Mouse (Mus musculus) lung, postnatal 0 days (tissue): Measurements from ENCODE around the gene Mpz. TPM values are rescaled to one million over a fixed set of nuclear protein-coding genes. Genes with fewer than 3 reads are reported as not detected.

ENCODE experiments used
- ATAC-seq: fragments of 200-750 bp; cut with Nextera tagmentation; 2 replicates; pipeline ENCODE4 v1.8.0; 2017; ENCODE audit warnings: moderate library complexity
- DNase-seq: peaks from one replicate; pipeline ENCODE4 v3.0.0-alpha.2; 2016; ENCODE audit warnings: low spot score
- H3K27ac ChIP-seq: fragments of 300-500 bp; sonication (generic); 2 replicates; pipeline ENCODE4 v1.5.1; 2014; ENCODE audit warnings: antibody characterized with exemption, mild to moderate bottlenecking, low read length, mixed read lengths
- H3K27me3 ChIP-seq: fragments of 300-500 bp; sonication (generic); replicated peaks from 2 replicates; pipeline ENCODE4 v1.6.1; 2014; ENCODE audit warnings: low read length, mixed read lengths; ENCODE audit not compliant: insufficient read depth
- H3K36me3 ChIP-seq: fragments of 300-500 bp; sonication (generic); 2 replicates; pipeline ENCODE4 v1.6.1; 2014; ENCODE audit warnings: low read length, mixed read lengths; ENCODE audit not compliant: insufficient read depth
- H3K4me1 ChIP-seq: fragments of 300-500 bp; sonication (generic); 2 replicates; pipeline ENCODE4 v1.6.1; 2014; ENCODE audit warnings: antibody characterized with exemption, low read depth, low read length, mixed read lengths; ENCODE audit not compliant: insufficient read depth
- H3K4me2 ChIP-seq: fragments of 300-500 bp; sonication (generic); replicated peaks from 2 replicates; pipeline ENCODE4 v1.6.1; 2014; ENCODE audit warnings: low read depth, mild to moderate bottlenecking, low read length, moderate library complexity, mixed read lengths
- H3K4me3 ChIP-seq: fragments of 300-500 bp; sonication (generic); 2 replicates; pipeline ENCODE4 v1.5.1; 2014; ENCODE audit warnings: low read depth, low read length
- H3K9ac ChIP-seq: fragments of 300-500 bp; sonication (generic); replicated peaks from 2 replicates; pipeline ENCODE4 v1.6.1; 2014; ENCODE audit warnings: low read depth, mild to moderate bottlenecking
- H3K9me3 ChIP-seq: fragments of 300-500 bp; sonication (generic); 2 replicates; pipeline ENCODE4 v1.6.1; 2016; ENCODE audit warnings: low read length, mixed read lengths
- CTCF ChIP-seq: IDR thresholded peaks from 2 replicates; pipeline ENCODE4 v1.5.1; 2016; ENCODE audit warnings: antibody characterized with exemption, mild to moderate bottlenecking
- EP300 ChIP-seq: IDR thresholded peaks from 2 replicates; pipeline ENCODE4 v1.6.1; 2016; ENCODE audit warnings: antibody characterized with exemption, mild to moderate bottlenecking, control low read depth
- WGBS: fragments of 180-500 bp; shearing (Covaris S2); extraction: QIAGEN DNeasy Blood & Tissue Kit; methylation state at CpG from one replicate; pipeline ENCODE4 v1.1.7; 2014; 5-methylcytosine and 5-hydroxymethylcytosine counted together
- polyA plus RNA-seq: library from polyadenylated mRNA; unstranded; fragments of >200 nt; fragmentation: Nextera tagmentation; extraction: Ambion mirVana; gene quantifications from 2 replicates; pipeline ENCODE4 v1.2.1, GENCODE M21; 2015

Gene Mpz
- polyA plus RNA-seq, 1 experiment from 2014 or later, result 0.62 TPM

GRCm38 (mm10) chr1:171195046-171195822 lies 44.7 kb downstream of the Mpz start:
- H3K27me3 ChIP-seq, result peaks cover 16% of the 10 kb centered on the region; the same call in 1 of the 2 replicates
- TF ChIP-seq CTCF (no peak), EP300 (no peak)
- DNase-seq, result no peak
- H3K4me3 ChIP-seq, result peak overlapping the region; percentile 39
- H3K9ac ChIP-seq, result no peak overlapping the region
- no peak overlapping the region for H3K27ac ChIP-seq
- H3K36me3 ChIP-seq, result no peaks in the 10 kb centered on the region
- WGBS, result 10% methylated on average over 20 of the region's 20 CpGs
- peaks cover 4% of the 10 kb centered on the region; the same call in 1 of the 2 replicates for H3K4me1 ChIP-seq
- H3K4me2 ChIP-seq, result peak overlapping the region; percentile 76
- no peaks in the 10 kb centered on the region for H3K9me3 ChIP-seq
- no peak for ATAC-seq

DNA sequence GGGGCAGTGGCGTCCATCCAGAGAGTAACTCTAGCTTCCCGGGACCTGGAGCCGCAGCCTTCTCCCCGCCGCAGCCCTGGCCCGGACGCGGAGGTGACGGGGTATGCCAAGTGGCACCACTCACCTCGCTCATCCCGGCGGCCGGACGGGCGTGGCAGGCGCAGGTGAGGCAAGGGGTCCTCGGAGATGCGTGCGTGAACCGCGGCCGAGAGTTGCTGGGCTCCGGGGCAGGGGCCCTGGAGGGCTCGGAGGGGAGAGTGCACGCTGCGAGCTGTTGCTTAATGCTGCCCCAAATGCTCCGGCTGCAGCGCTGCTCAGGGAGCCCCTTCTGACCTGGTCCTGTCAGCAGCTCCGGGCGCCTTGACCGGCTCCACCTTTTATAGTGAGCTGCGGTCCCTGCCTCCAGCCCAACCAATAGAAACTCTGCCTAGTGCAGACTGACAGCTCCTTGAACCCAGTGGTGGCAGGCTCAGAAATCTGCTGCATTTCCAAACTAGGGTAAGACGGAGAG lies 45.4 kb downstream of the Mpz start, which contains the start of gene Pcp4l1:
TSS of gene Pcp4l1 (minus strand) at position 382 of the 511 bp plus-strand sequence.
- Histone ChIP-seq H3K4me3 (peak within 1 kb of the TSS; percentile 39), H3K4me1 (peaks cover 4% of the 10 kb centered on the region; the same call in 1 of the 2 replicates), H3K4me2 (peak within 1 kb of the TSS; percentile 76), H3K9ac (no peak within 1 kb of the TSS), H3K27me3 (peaks cover 16% of the 10 kb centered on the region; the same call in 1 of the 2 replicates), H3K36me3 (no peaks in the 10 kb centered on the region), H3K27ac (no peak within 1 kb of the TSS), H3K9me3 (no peaks in the 10 kb centered on the region)
- peak; percentile 64 for DNase-seq
- peak; percentile 90 for ATAC-seq
- 5% methylated on average over 33 of the region's 33 CpGs for WGBS
- TF ChIP-seq EP300 (no peak), CTCF (no peak)

- no peak for DNase-seq
- no peak for ATAC-seq
- no peak for TF ChIP-seq EP300
- TF ChIP-seq CTCF, result no peak
- peaks cover 7% of the 10 kb centered on the region; the same call in 1 of the 2 replicates for H3K27me3 ChIP-seq
- 40% methylated on average over 1 of the region's 1 CpGs for WGBS
- peaks cover 4% of the 10 kb centered on the region; the same call in 1 of the 2 replicates for H3K4me1 ChIP-seq
- no peak overlapping the region for H3K4me2 ChIP-seq
- no peak overlapping the region for H3K9ac ChIP-seq
- no peak overlapping the region for H3K4me3 ChIP-seq
- no peak overlapping the region for H3K27ac ChIP-seq
- no peaks in the 10 kb centered on the region for H3K9me3 ChIP-seq
- no peaks in the 10 kb centered on the region for H3K36me3 ChIP-seq
These were observed 49.0 kb downstream of the Mpz start for GRCm38 (mm10) chr1:171199532-171199931.

DNA sequence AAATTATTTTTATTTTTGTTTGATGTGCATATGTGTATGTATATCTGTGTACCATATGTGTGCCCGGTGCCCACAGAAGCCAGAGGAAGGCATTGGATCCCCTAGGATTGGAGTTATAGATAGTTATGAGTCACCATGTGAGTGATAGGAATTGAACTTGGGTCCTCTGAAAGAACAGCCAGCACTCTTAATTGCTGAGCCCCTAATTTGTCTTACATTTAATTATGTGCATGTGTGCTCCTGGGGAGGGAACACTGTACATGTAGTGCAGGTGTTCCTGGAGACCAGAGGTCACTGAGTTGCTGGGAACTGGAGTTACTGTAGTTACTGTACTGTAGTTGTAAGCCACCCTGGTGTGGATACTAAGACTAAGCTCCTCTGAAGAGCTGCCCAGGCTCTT lies 50.3 kb downstream of the Mpz start:
- Histone ChIP-seq H3K4me1 (peaks cover 2% of the 10 kb centered on the region; the same call in 1 of the 2 replicates), H3K9me3 (no peaks in the 10 kb centered on the region), H3K9ac (no peak overlapping the region), H3K36me3 (no peaks in the 10 kb centered on the region), H3K4me2 (no peak overlapping the region), H3K27me3 (no peaks in the 10 kb centered on the region; the same call in 1 of the 2 replicates), H3K4me3 (no peak overlapping the region), H3K27ac (no peak overlapping the region)
- TF ChIP-seq EP300 (no peak), CTCF (no peak)
- DNase-seq (no peak), ATAC-seq (no peak)
- WGBS, result 98% methylated on average over 1 of the region's 1 CpGs

GRCm38 (mm10) chr1:171203471-171204248 lies 53.1 kb downstream of the Mpz start:
- Histone ChIP-seq H3K27ac (no peak overlapping the region), H3K4me1 (no peaks in the 10 kb centered on the region), H3K9ac (no peak overlapping the region), H3K4me2 (no peak overlapping the region), H3K4me3 (no peak overlapping the region), H3K27me3 (no peaks in the 10 kb centered on the region), H3K9me3 (no peaks in the 10 kb centered on the region), H3K36me3 (no peaks in the 10 kb centered on the region)
- DNase-seq (no peak), ATAC-seq (no peak)
- TF ChIP-seq CTCF (no peak), EP300 (no peak)
- 57% methylated on average over 9 of the region's 11 CpGs for WGBS

GRCm38 (mm10) chr1:171204249-171204644 lies 53.7 kb downstream of the Mpz start:
- no peak overlapping the region for H3K4me3 ChIP-seq
- 57% methylated on average over 7 of the region's 7 CpGs for WGBS
- H3K27ac ChIP-seq, result no peak overlapping the region
- TF ChIP-seq CTCF, result no peak
- TF ChIP-seq EP300, result no peak
- ATAC-seq (no peak), DNase-seq (no peak)
- no peaks in the 10 kb centered on the region for H3K9me3 ChIP-seq
- H3K4me2 ChIP-seq, result no peak overlapping the region
- no peaks in the 10 kb centered on the region for H3K27me3 ChIP-seq
- no peaks in the 10 kb centered on the region for H3K36me3 ChIP-seq
- H3K9ac ChIP-seq, result no peak overlapping the region
- no peaks in the 10 kb centered on the region for H3K4me1 ChIP-seq
